Mouse (Mus musculus) C2C12 (cell line): ENCODE measurements around the gene Hs3st1. TPM values are rescaled to one million over a fixed set of nuclear protein-coding genes. Genes with fewer than 3 reads are reported as not detected.

ENCODE experiments used
- H3K27me3 ChIP-seq: one replicate; pipeline ENCODE4 v1.6.1; 2011; ENCODE audit not compliant: control insufficient read depth, insufficient read depth, insufficient read length
- H3K36me3 ChIP-seq: one replicate; pipeline ENCODE4 v1.6.1; 2011; ENCODE audit not compliant: control insufficient read depth, insufficient read depth
- H3K4me3 ChIP-seq: one replicate; pipeline ENCODE4 v1.5.1; 2011; ENCODE audit warnings: mild to moderate bottlenecking, control low read depth; ENCODE audit not compliant: poor library complexity, insufficient read depth, severe bottlenecking
- H3K79me2 ChIP-seq: one replicate; pipeline ENCODE4 v1.6.1; 2011; ENCODE audit not compliant: control insufficient read depth, insufficient read depth
- H3K79me3 ChIP-seq: one replicate; pipeline ENCODE4 v1.6.1; 2011; ENCODE audit warnings: low read depth, control low read depth
- H3ac ChIP-seq: one replicate; pipeline ENCODE3; 2011; ENCODE audit warnings: low read depth; ENCODE audit not compliant: control insufficient read depth, insufficient read length
- CEBPB ChIP-seq: IDR thresholded peaks from one replicate; pipeline ENCODE4 v1.6.1; 2011; ENCODE audit warnings: low read depth, mild to moderate bottlenecking, control low read depth, moderate library complexity
- CTCF ChIP-seq: IDR thresholded peaks from one replicate; pipeline ENCODE4 v1.5.1; 2011; ENCODE audit not compliant: control insufficient read depth, insufficient read depth, insufficient read length
- FOSL1 ChIP-seq: IDR thresholded peaks from one replicate; pipeline ENCODE4 v1.8.0; 2011; ENCODE audit warnings: mild to moderate bottlenecking, low read length; ENCODE audit not compliant: poor library complexity, insufficient read depth, severe bottlenecking
- MAX ChIP-seq: IDR thresholded peaks from one replicate; pipeline ENCODE4 v1.6.1; 2011; ENCODE audit warnings: mild to moderate bottlenecking, control low read depth
- MYOD1 ChIP-seq: IDR thresholded peaks from one replicate; pipeline ENCODE4 v1.6.1; 2011; ENCODE audit warnings: low read depth; ENCODE audit not compliant: control insufficient read depth, insufficient read length
- MYOG ChIP-seq: IDR thresholded peaks from one replicate; pipeline ENCODE4 v1.6.1; 2011; ENCODE audit not compliant: control insufficient read depth, insufficient read length; ENCODE audit errors: extremely low read depth
- USF1 ChIP-seq: IDR thresholded peaks from one replicate; pipeline ENCODE4 v1.6.1; 2011; ENCODE audit warnings: low read depth, mild to moderate bottlenecking, control low read depth, moderate library complexity
- polyA plus RNA-seq: library from polyadenylated mRNA; unstranded; fragments of >200 nt; fragmentation: generic; extraction: Trizol; gene quantifications from one replicate; pipeline ENCODE4 v1.2.1, GENCODE M21; 2012; ENCODE audit warnings: missing spikeins

Hs3st1 gene
- polyA plus RNA-seq, 1 experiment = 2.1 TPM

- Histone ChIP-seq H3K4me3 (no peak overlapping the region), H3K79me2 (no peaks in the 10 kb centered on the region), H3ac (no peak overlapping the region), H3K79me3 (no peaks in the 10 kb centered on the region), H3K27me3 (no peaks in the 10 kb centered on the region), H3K36me3 (no peaks in the 10 kb centered on the region)
- no peak for TF ChIP-seq CEBPB
- TF ChIP-seq MAX = no peak
- no peak for TF ChIP-seq MYOD1
- TF ChIP-seq USF1 = no peak
- no peak for TF ChIP-seq MYOG
- no peak for TF ChIP-seq FOSL1
- TF ChIP-seq CTCF = no peak
Measured at GRCm38 (mm10) chr5:39733013-39733749, 22.1 kb downstream of the Hs3st1 start.

GRCm38 (mm10) chr5:39715694-39716550, 39.4 kb downstream of the Hs3st1 start:
- H3K79me2 ChIP-seq = no peaks in the 10 kb centered on the region
- no peak overlapping the region for H3ac ChIP-seq
- no peaks in the 10 kb centered on the region for H3K27me3 ChIP-seq
- H3K4me3 ChIP-seq = no peak overlapping the region
- H3K36me3 ChIP-seq = no peaks in the 10 kb centered on the region
- H3K79me3 ChIP-seq = no peaks in the 10 kb centered on the region
- TF ChIP-seq MAX (no peak), FOSL1 (no peak), CTCF (no peak), MYOG (no peak), USF1 (no peak), CEBPB (no peak), MYOD1 (no peak)

GRCm38 (mm10) chr5:39715193-39715592, 40.1 kb downstream of the Hs3st1 start:
- Histone ChIP-seq H3K36me3 (no peaks in the 10 kb centered on the region), H3K4me3 (no peak overlapping the region), H3K27me3 (no peaks in the 10 kb centered on the region), H3K79me2 (no peaks in the 10 kb centered on the region), H3ac (no peak overlapping the region), H3K79me3 (no peaks in the 10 kb centered on the region)
- TF ChIP-seq USF1 (no peak), MYOD1 (no peak), MAX (no peak), CTCF (no peak), MYOG (no peak), FOSL1 (no peak), CEBPB (no peak)

- no peaks in the 10 kb centered on the region for H3K36me3 ChIP-seq
- no peak for TF ChIP-seq CEBPB
- TF ChIP-seq MAX = no peak
- no peak for TF ChIP-seq CTCF
- TF ChIP-seq USF1 = no peak
- TF ChIP-seq MYOD1 = no peak
- TF ChIP-seq MYOG = no peak
- TF ChIP-seq FOSL1 = no peak
- H3K4me3 ChIP-seq = no peak overlapping the region
Measured at GRCm38 (mm10) chr5:39705539-39705938, 49.7 kb downstream of the Hs3st1 start.

GRCm38 (mm10) chr5:39660826-39661225, 94.4 kb downstream of the Hs3st1 start:
- Histone ChIP-seq H3K79me2 (no peaks in the 10 kb centered on the region), H3K27me3 (no peaks in the 10 kb centered on the region), H3K4me3 (no peak overlapping the region), H3K36me3 (no peaks in the 10 kb centered on the region), H3ac (no peak overlapping the region), H3K79me3 (no peaks in the 10 kb centered on the region)
- TF ChIP-seq USF1 (no peak), MAX (no peak), FOSL1 (no peak), MYOD1 (no peak)

More at GRCm38 (mm10) chr5:39705539-39705938, 49.7 kb downstream of the Hs3st1 start:
- no peaks in the 10 kb centered on the region for H3K27me3 ChIP-seq
- H3ac ChIP-seq = no peak overlapping the region
- H3K79me3 ChIP-seq = no peaks in the 10 kb centered on the region
- no peaks in the 10 kb centered on the region for H3K79me2 ChIP-seq

GRCm38 (mm10) chr5:39659417-39659816, 95.9 kb downstream of the Hs3st1 start:
- Histone ChIP-seq H3K27me3 (no peaks in the 10 kb centered on the region), H3K79me3 (no peaks in the 10 kb centered on the region), H3ac (no peak overlapping the region), H3K79me2 (no peaks in the 10 kb centered on the region), H3K4me3 (no peak overlapping the region), H3K36me3 (no peaks in the 10 kb centered on the region)
- TF ChIP-seq FOSL1 (no peak), MYOD1 (no peak), CTCF (no peak), CEBPB (no peak)
